Mouse (Mus musculus) neutrophil, adult 65 days (primary cell): ENCODE measurements around the gene Actn3. TPM values are rescaled to one million over a fixed set of nuclear protein-coding genes. Genes with fewer than 3 reads are reported as not detected.

ENCODE experiments used
- total RNA-seq: library from RNA; stranded (reverse); gene quantifications from 2 replicates; pipeline ENCODE4 v1.2.4, GENCODE M21; 2023

Gene Actn3
- total RNA-seq, result not detected in 2 replicates

DNA sequence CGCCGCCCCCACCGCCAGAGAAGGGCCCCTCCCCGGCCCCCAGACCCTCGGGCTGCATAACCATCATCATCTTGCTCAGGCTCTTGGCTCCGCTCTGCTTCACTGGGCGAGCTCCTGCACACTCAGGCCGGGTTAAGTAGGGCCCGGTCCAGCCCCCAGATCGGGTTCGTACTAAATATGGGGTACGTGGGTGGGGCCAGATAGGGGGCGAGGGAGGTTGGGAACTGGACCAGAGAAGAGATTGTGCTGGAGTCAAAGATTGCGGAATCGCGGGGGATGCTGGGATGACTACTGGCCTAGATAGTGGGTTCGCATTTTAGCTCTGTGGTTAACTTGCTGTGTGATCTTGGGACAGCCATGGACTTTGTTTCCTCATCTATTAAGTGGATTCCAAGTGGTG is at the start of gene Actn3:
Actn3 (minus strand) TSS at position 125 of the 400 bp plus-strand sequence.

DNA sequence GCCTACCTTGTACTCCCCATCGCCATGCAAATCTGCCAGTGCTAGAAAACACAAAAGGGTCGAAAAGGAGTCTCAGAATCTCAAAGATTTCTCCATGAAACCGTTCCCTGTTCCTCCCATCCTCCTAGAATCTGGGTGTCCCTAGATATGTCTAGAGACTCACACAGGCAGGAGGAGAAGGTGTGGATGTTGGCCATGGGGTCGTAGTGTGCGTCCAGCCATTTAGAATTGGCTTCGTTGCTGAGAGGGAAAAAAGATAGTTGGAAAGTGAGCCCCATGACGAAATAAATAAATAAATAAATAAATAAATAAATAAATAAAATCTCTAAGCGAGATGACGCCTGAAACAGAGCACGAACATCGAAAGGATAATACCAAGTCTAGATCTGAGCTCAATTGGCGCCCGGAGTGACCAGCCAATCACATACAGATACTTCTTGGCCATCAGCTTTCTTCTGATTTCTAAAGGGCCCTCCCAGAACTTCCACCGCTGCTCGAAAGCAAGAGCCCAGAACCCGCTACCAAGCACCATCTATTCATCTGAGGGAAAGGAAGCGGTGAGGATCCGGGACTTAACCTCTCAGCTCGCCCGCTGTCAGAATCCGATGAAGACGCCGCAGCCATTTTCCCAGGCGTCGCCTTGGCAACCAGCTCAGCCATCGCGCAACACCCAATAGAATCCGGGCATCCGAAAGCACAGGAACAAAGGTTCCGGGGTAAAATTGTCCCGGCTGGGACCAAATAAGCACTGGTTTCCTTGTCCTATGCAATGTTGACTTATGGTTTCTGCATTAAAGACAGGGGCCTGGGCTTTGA is 28.5 kb upstream of the Actn3 start, which contains the start of gene Bbs1:
Bbs1 (minus strand) TSS at position 650 of the 816 bp plus-strand sequence.

GRCm38 (mm10) chr19:4878405-4879323 is 955 bp upstream of the Actn3 start, which contains the start of gene Zdhhc24:
Zdhhc24 (plus strand) TSS chr19:4878668.

GRCm38 (mm10) chr19:4854552-4855469 is 22.9 kb downstream of the Actn3 start, which contains the start of gene Ctsf:
Ctsf (plus strand) TSS chr19:4855130.

GRCm38 (mm10) chr19:4839149-4839548 is 38.6 kb downstream of the Actn3 start, which contains the start of the genes Ccs and Ccdc87:
Ccs (minus strand) TSS chr19:4839332.
Ccdc87 (plus strand) TSS chr19:4839366.

Other genes with a start within 250 kb of the Actn3 start
- gene Gm960, start 179.2 kb downstream of the Actn3 start, total RNA-seq, result not detected in 2 replicates
- gene Sptbn2, start 166.7 kb downstream of the Actn3 start, total RNA-seq, result 0.05 TPM in 1 of 2 replicates, not detected in the other
- 10.2 and 11.6 TPM in 2 replicates for gene Rbm4b, start 121.4 kb downstream of the Actn3 start, total RNA-seq
- 38.2 and 43.7 TPM in 2 replicates for gene Rbm4, start 84.0 kb downstream of the Actn3 start, total RNA-seq
- 11.1 and 17.9 TPM in 2 replicates for gene Gm21992, start 66.3 kb downstream of the Actn3 start, total RNA-seq
- 35.2 and 39.3 TPM in 2 replicates for gene Rbm14, start 66.3 kb downstream of the Actn3 start, total RNA-seq
- 8.4 and 9.7 TPM in 2 replicates for gene Ccs, start 38.6 kb downstream of the Actn3 start, total RNA-seq
- gene Ccdc87, start 38.5 kb downstream of the Actn3 start, total RNA-seq, result not detected in 2 replicates
- 0.92 and 1.1 TPM in 2 replicates for gene Ctsf, start 22.8 kb downstream of the Actn3 start, total RNA-seq
- 2.9 and 5.0 TPM in 2 replicates for gene Zdhhc24, start 759 bp upstream of the Actn3 start, total RNA-seq
- 0.29 TPM in 1 of 2 replicates, not detected in the other for gene Bbs1, start 28.7 kb upstream of the Actn3 start, total RNA-seq
- gene Dpp3, start 50.4 kb upstream of the Actn3 start, total RNA-seq, result 49.8 and 60.7 TPM in 2 replicates
- not detected in 2 replicates for gene Peli3, start 65.2 kb upstream of the Actn3 start, total RNA-seq
- gene Mrpl11, start 84.2 kb upstream of the Actn3 start, total RNA-seq, result 7.8 and 9.4 TPM in 2 replicates
- not detected in 2 replicates for gene Npas4, start 112.4 kb upstream of the Actn3 start, total RNA-seq
- gene Slc29a2, start 146.0 kb upstream of the Actn3 start, total RNA-seq, result 0.88 and 2.3 TPM in 2 replicates
- gene B4gat1, start 160.9 kb upstream of the Actn3 start, total RNA-seq, result 3.5 and 3.9 TPM in 2 replicates
- gene AC124502.3, start 161.0 kb upstream of the Actn3 start, total RNA-seq, result 0.32 TPM in 1 of 2 replicates, not detected in the other
- 48.6 and 55.1 TPM in 2 replicates for gene Brms1, start 163.4 kb upstream of the Actn3 start, total RNA-seq
- gene Rin1, start 172.6 kb upstream of the Actn3 start, total RNA-seq, result 1.6 and 3.1 TPM in 2 replicates
- gene Cd248, start 190.2 kb upstream of the Actn3 start, total RNA-seq, result not detected in 2 replicates
- gene Tmem151a, start 207.6 kb upstream of the Actn3 start, total RNA-seq, result 0.13 and 0.14 TPM in 2 replicates
- gene Yif1a, start 210.6 kb upstream of the Actn3 start, total RNA-seq, result 10.0 and 14.1 TPM in 2 replicates
- gene Cnih2, start 220.6 kb upstream of the Actn3 start, total RNA-seq, result 0.93 and 1.0 TPM in 2 replicates
- gene Rab1b, start 229.2 kb upstream of the Actn3 start, total RNA-seq, result 130 and 138 TPM in 2 replicates
- gene Klc2, start 240.7 kb upstream of the Actn3 start, total RNA-seq, result 10.9 and 15.3 TPM in 2 replicates